Mouse (Mus musculus): ENCODE data around the gene Arfip2.
A peak's percentile ranks its signal among the peaks of the same experiment; 100 is the strongest.

- TF ChIP-seq CTCF (IDR thresholded peaks at IDR 0.05; ENCODE audit: low read depth): peak; percentile 87
- no peak for TF ChIP-seq EP300 (IDR thresholded peaks at IDR 0.05; ENCODE audit: low read depth)
Measured at GRCm38 (mm10) chr7:105602860-105603623, 37.2 kb downstream of the Arfip2 start.
